Mouse (Mus musculus): ENCODE measurements around the gene Inafm2. TPM values are rescaled to one million over a fixed set of nuclear protein-coding genes. Genes with fewer than 3 reads are reported as not detected.

Gene Inafm2
- total RNA-seq (2021) = 10 to 100 TPM; 62.1 to 66.7 TPM
- long read RNA-seq, experiment 1, transcript Inafm2-201 (1 exons, 3,053 nt) = major isoform, 46 of 46 reads
- long read RNA-seq, experiment 1, partial matches to known transcripts = 0 of 46 reads
- long read RNA-seq, experiment 1, other reads (novel, unspliced or antisense) = 0 of 46 reads
- long read RNA-seq, experiment 2, transcript Inafm2-201 (1 exons, 3,053 nt) = major isoform, 50 of 51 reads
- long read RNA-seq, experiment 2, partial matches to known transcripts = 0 of 51 reads
- long read RNA-seq, experiment 2, other reads (novel, unspliced or antisense) = 1 of 51 reads

GRCm38 (mm10) chr2:118745232-118745884, at the start of gene Inafm2:
Gene Inafm2 (plus strand): TSS chr2:118745758.
- Histone ChIP-seq H3K27ac (peak within 1 kb of the TSS; percentile 91), H3K4me3 (peak within 1 kb of the TSS; percentile 92)
- peak; percentile 95 to 96 for DNase-seq (ENCODE audit: low spot score in 2 of 2)
- 0 out of 2 replicates have a peak, but pooled peaks have one; percentile 14 for TF ChIP-seq CTCF (conservative IDR thresholded peaks at IDR 0.05)

- TF ChIP-seq CTCF (conservative IDR thresholded peaks at IDR 0.05) = no peak
- Histone ChIP-seq H3K27ac (no peak overlapping the region), H3K4me3 (no peak overlapping the region)
- no peak for DNase-seq (ENCODE audit: low spot score in 2 of 2)
Measured at GRCm38 (mm10) chr2:118696451-118697308, 48.9 kb upstream of the Inafm2 start.

GRCm38 (mm10) chr2:118697311-118697877, 48.2 kb upstream of the Inafm2 start:
- Histone ChIP-seq H3K4me3 (no peak overlapping the region), H3K27ac (no peak overlapping the region)
- no peak for TF ChIP-seq CTCF (conservative IDR thresholded peaks at IDR 0.05)
- no peak for DNase-seq (ENCODE audit: low spot score in 2 of 2)

GRCm38 (mm10) chr2:118697955-118698354, 47.6 kb upstream of the Inafm2 start:
- Histone ChIP-seq H3K27ac (no peak overlapping the region), H3K4me3 (no peak overlapping the region)
- no peak for TF ChIP-seq CTCF (conservative IDR thresholded peaks at IDR 0.05)
- DNase-seq (ENCODE audit: low spot score in 2 of 2) = no peak

GRCm38 (mm10) chr2:118700179-118701062, 45.1 kb upstream of the Inafm2 start:
- peak; percentile 64 to 85 for DNase-seq (ENCODE audit: low spot score in 2 of 2)
- Histone ChIP-seq H3K4me3 (peak overlapping the region; percentile 40), H3K27ac (no peak overlapping the region)
- peak; percentile 97 for TF ChIP-seq CTCF (conservative IDR thresholded peaks at IDR 0.05)

GRCm38 (mm10) chr2:118701161-118701560, 44.4 kb upstream of the Inafm2 start:
- Histone ChIP-seq H3K27ac (no peak overlapping the region), H3K4me3 (no peak overlapping the region)
- DNase-seq (ENCODE audit: low spot score in 2 of 2) = no peak
- no peak for TF ChIP-seq CTCF (conservative IDR thresholded peaks at IDR 0.05)

GRCm38 (mm10) chr2:118701971-118702882, 43.3 kb upstream of the Inafm2 start:
- Histone ChIP-seq H3K27ac (peak overlapping the region; percentile 80), H3K4me3 (peak overlapping the region; percentile 58)
- TF ChIP-seq CTCF (conservative IDR thresholded peaks at IDR 0.05) = no peak
- DNase-seq (ENCODE audit: low spot score in 2 of 2) = no peak

GRCm38 (mm10) chr2:118702883-118703761, 42.4 kb upstream of the Inafm2 start:
- peak overlapping the region; percentile 80 for H3K27ac ChIP-seq
- peak; percentile 55 for TF ChIP-seq CTCF (conservative IDR thresholded peaks at IDR 0.05)
- peak overlapping the region; percentile 58 for H3K4me3 ChIP-seq
- DNase-seq (ENCODE audit: low spot score in 2 of 2) = no peak

GRCm38 (mm10) chr2:118703913-118704730, 41.4 kb upstream of the Inafm2 start, which contains the start of gene Ankrd63:
Gene Ankrd63 (minus strand): TSS chr2:118703963.
- DNase-seq (ENCODE audit: low spot score in 2 of 2) = no peak
- H3K27ac ChIP-seq = peak within 1 kb of the TSS; percentile 80
- H3K4me3 ChIP-seq = peak within 1 kb of the TSS; percentile 58
- no peak for TF ChIP-seq CTCF (conservative IDR thresholded peaks at IDR 0.05)

All from layer of hippocampus, adult 2 months (tissue).